Mouse (Mus musculus): ENCODE results near the gene Susd2. TPM values are rescaled to one million over a fixed set of nuclear protein-coding genes. Genes with fewer than 3 reads are reported as not detected.
A peak's percentile ranks its signal among the peaks of the same experiment; 100 is the strongest.

The Susd2 gene
- total RNA-seq (2022): 10 to 100 TPM in 2 of 4 experiments, 1 to 10 TPM in 2; 8.7 to 12.0 (median 10.3) TPM

GRCm38 (mm10) chr10:75643741-75644343, at the start of gene Susd2:
Gene Susd2 (minus strand): TSS chr10:75644008.
- peak in 1 of 2 experiments; percentile 28 for DNase-seq (ENCODE audit: low spot score in 2 of 2)

- no peak for DNase-seq (ENCODE audit: low spot score in 2 of 2)
Observed at GRCm38 (mm10) chr10:75688598-75688997, 44.8 kb upstream of the Susd2 start.

- DNase-seq (ENCODE audit: low spot score in 2 of 2): no peak
Observed at GRCm38 (mm10) chr10:75686724-75687123, 42.9 kb upstream of the Susd2 start.

DNA sequence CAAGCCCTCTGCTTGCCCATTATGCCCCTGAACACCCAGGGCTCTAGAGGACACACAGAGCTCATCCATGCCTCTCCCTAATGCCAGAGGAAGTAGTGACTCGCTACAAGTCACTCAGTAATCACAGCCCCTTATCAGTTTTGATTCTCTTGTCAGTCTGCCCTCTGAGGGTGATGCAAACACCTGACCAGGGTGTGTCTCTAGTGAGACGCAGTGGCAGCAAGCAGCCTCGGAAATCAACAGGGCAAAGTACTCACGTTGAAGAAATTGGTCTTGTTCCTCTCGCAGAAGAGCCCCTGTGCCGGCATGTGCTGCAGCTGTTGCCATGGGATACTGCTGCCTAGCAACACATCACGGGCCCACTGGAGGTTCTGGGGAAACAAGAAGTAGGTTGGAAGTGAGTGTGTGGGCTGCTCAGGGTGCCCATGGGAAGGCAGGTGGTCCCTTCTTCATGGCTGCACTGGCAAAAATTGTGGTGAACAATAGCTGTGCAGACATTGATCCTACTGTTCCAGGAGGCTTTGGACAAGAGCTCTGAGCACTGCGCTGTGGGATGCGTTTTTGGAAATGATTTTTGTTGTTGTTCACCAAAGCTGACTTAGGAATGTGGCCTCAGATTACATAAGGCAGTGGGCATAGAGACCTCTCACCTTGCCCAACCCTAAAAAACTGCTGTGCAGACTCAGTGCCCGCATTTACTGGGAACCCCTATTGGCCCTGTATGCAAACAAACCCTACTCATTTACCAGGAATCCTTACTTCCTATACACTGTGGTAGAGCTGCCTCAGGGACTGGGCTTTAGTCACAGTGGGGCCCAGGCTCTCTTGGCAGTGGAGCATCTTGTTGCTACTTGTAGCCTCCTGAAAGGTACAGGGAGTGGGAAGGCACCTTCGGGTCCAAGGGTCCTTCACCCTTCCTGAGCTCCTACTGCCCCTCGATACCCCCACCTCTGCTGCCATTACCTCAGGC, 40.5 kb upstream of the Susd2 start:
- peak; percentile 73 to 89 for DNase-seq (ENCODE audit: low spot score in 2 of 2)

- no peak for DNase-seq (ENCODE audit: low spot score in 2 of 2)
Observed at GRCm38 (mm10) chr10:75680574-75681001, 36.8 kb upstream of the Susd2 start.

- DNase-seq (ENCODE audit: low spot score in 2 of 2): no peak
Observed at GRCm38 (mm10) chr10:75679204-75679603, 35.4 kb upstream of the Susd2 start.

- DNase-seq (ENCODE audit: low spot score in 2 of 2): peak in 1 of 2 experiments; percentile 59
Observed at GRCm38 (mm10) chr10:75677989-75678388, 34.2 kb upstream of the Susd2 start.

GRCm38 (mm10) chr10:75677571-75677970, 33.8 kb upstream of the Susd2 start:
- DNase-seq (ENCODE audit: low spot score in 2 of 2): no peak

GRCm38 (mm10) chr10:75676819-75677565, 33.2 kb upstream of the Susd2 start:
- DNase-seq (ENCODE audit: low spot score in 2 of 2): no peak

GRCm38 (mm10) chr10:75676286-75676685, 32.5 kb upstream of the Susd2 start:
- no peak for DNase-seq (ENCODE audit: low spot score in 2 of 2)

- no peak for DNase-seq (ENCODE audit: low spot score in 2 of 2)
Observed at GRCm38 (mm10) chr10:75675594-75675993, 31.8 kb upstream of the Susd2 start.

GRCm38 (mm10) chr10:75669936-75670335, 26.1 kb upstream of the Susd2 start:
- no peak for DNase-seq (ENCODE audit: low spot score in 2 of 2)

GRCm38 (mm10) chr10:75667911-75668270, 24.1 kb upstream of the Susd2 start:
- peak in 1 of 2 experiments; percentile 55 for DNase-seq (ENCODE audit: low spot score in 2 of 2)

DNA sequence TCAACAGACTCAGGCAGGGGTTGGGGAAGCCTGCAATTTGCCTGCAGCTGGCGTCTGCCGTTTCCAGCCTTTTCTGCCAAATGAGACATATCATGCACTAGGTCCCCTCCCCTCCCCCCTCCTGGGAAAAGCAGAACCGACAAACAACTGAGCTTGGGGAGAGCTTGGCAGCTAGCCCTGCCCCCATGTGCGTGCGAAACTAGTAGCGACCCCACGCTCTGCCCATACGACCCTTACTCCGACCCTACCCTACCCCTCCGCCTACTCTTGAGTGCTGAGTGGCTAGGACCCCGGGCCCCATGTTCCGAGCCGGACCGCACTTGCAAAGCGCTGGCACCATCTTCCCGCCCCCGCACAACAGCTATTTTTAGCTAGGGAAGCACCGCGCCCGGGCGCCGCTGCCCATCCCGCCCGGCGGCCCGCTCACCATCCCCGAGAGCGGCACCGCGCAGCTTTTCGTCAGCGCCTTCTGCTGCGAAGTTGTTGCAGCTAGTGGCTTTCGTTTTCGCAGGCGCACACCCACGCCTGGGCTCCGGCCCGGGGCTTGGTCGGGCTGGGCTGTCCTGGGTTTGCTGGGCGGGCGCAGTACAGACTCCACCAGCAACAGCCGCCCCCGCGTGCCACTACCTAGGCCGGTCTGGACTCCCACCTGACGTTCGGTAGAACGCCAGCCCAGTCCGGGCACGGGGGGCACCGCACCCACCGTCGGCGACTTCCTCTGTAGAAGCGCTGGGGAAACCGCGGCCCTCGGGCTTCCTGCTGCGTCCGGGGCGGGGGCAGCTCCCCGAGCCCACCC, 23.5 kb upstream of the Susd2 start:
- DNase-seq (ENCODE audit: low spot score in 2 of 2): peak; percentile 59 to 88

DNA sequence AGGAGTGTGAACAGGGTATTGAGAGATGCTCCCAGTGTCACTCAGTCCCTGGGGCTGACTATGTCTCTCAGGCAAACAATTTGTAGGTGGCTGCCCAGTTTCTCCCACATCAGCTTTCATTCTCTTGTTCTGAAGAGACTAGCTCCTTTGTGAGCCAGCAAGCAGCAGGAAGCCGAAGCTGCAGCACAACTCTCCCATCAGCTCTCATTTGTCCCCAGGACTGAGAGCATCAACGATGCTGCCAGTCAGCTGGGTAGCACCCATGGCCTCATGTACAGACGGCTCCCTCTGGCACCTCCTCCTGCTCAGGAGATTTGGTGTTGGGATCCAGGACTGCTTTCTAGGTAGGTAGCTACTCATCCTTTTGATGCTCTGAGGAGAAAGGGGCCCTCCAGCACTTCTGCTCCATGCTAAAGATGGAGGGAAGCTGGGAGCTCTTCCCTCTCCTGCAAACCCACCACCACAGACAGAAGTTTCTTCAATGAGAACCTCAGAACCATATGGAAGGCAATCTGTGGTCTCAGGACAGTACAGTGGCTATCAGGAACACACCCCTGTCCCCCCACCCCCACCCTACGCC, 22.7 kb upstream of the Susd2 start:
- no peak for DNase-seq (ENCODE audit: low spot score in 2 of 2)

GRCm38 (mm10) chr10:75664673-75665270, 21.0 kb upstream of the Susd2 start:
- DNase-seq (ENCODE audit: low spot score in 2 of 2): no peak

DNA sequence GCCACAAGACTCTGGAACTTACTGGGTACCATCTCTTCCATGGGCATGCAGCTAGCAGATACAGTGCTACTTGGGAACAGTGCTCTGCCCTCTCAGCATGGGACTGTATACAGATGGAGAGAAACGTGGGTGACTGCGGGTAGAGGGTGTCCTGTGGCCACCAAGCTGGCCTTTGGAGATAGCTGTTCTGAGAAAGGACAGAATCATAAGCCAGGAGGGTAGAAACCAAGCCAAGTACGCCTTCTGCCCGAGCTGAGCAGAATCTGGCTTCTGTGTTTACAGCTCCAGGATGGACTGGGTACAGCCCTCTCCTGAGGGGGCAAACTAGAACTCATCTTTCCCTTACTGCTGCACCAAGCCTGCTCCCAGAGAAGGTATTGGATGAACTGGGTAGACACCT, 18.8 kb upstream of the Susd2 start:
- DNase-seq (ENCODE audit: low spot score in 2 of 2): no peak

- no peak for DNase-seq (ENCODE audit: low spot score in 2 of 2)
Observed at GRCm38 (mm10) chr10:75661876-75662275, 18.1 kb upstream of the Susd2 start.

DNA sequence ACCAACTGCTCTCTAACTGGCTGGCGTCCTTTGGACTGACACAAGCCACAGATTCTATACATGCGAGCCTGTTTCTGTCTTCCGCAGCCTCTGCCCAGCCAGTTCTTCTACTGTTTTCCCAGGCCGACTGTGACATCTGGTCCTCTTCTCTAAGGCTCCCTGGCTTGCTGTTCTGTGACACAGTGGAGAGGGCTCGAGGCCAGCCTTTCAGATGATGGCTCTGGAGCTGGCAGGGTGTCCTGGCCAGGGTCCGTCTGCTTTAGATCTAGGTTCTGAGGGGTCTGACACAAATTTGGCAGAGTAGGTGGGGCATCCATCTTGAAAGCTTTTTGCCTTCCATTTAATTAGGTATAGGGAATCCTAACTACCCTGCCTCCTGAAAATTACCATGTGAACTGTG, 17.6 kb upstream of the Susd2 start:
- no peak for DNase-seq (ENCODE audit: low spot score in 2 of 2)

GRCm38 (mm10) chr10:75657772-75658171, 14.0 kb upstream of the Susd2 start:
- DNase-seq (ENCODE audit: low spot score in 2 of 2): no peak
